Mouse (Mus musculus) adipocyte (in vitro differentiated cells): ENCODE measurements around the gene Gm21970.

Source experiments
- DNase-seq: peaks from one replicate; pipeline ENCODE4 v3.0.0-alpha.2; 2016; ENCODE audit warnings: low spot score

The Gm21970 gene

DNA sequence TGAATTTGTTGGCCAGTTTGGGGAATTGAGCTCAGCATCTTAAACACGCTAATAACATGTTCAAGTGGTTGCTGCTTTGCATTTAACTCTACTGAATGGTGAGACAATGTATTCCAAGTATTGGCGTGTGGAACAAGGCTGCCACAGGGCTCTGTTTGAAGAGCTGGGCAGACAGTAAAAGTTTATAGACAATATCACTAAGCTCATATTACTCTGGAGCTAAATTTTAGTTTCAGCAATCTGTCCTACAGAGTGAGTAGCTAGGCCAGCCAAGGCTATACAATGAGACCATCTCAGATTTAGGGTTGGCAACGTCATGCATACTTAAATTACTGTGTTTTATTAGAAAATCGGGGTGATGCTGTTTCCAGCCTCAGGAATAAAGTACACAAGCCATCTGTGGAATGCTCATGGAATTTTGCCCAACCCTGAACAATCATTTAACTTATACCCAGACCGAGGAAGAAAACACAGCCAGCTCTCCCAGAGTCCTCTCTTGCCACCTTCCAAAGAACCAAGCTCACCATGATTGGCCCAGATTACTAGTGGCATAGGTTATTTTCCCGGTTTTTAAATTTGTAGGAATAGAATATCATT, 10.1 kb downstream of the Gm21970 start:
- no peak for DNase-seq

DNA sequence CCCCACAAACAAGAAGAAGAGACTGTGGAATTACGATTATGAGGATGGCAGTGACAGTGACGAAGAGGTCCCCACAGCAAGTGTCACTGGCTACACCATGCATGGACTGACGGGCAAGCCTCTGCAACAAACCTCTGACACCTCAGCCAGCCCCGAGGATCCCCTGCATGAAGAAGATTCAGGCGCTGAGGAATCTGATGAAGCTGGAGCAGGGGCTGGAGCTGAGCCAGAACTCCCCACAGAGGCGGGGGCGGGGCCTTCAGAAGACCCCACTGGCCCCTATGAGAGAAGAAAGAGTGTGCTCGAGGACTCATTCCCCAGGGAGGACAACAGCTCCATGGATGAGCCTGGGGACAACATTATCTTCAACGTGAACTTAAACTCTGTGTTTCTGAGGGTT, 12.3 kb downstream of the Gm21970 start:
- DNase-seq: no peak

GRCm38 (mm10) chr16:91404187-91404586, 12.7 kb downstream of the Gm21970 start:
- DNase-seq: no peak

DNA sequence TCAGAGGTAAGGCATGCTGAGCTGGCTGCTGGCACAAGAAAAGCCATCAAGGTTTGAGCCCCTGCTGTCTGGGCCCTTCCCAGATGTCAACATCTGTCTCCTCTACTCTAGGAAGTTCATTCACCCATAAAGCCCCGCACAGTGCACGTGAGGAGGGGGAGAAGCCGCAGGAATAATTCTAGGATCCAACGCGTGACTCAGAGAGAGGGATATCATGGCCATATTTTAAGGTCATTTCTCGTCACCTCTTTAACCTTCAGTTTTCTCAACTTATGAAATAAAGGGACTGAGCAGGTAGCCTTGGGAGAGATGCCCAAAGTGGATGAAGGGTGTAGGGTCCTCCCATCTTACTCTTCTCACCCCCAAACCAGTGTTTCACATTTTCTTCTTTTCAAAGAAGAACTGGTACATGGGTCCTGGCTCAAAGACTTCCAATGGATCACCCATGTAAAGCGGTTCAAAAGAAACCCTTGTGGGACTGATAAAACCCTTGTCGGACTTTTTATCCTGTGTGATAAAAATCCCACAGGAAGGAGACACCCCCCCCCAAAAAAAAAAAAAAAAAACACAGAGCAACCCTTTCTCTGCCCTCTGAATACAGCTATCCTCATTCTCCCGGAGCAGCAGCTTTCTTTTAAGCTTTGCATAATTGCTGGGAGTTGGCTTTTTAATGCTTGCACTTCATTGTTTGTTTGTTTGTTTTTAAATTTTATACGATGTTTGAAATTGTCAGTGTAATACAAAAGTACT, 13.5 kb downstream of the Gm21970 start:
- DNase-seq: no peak

DNA sequence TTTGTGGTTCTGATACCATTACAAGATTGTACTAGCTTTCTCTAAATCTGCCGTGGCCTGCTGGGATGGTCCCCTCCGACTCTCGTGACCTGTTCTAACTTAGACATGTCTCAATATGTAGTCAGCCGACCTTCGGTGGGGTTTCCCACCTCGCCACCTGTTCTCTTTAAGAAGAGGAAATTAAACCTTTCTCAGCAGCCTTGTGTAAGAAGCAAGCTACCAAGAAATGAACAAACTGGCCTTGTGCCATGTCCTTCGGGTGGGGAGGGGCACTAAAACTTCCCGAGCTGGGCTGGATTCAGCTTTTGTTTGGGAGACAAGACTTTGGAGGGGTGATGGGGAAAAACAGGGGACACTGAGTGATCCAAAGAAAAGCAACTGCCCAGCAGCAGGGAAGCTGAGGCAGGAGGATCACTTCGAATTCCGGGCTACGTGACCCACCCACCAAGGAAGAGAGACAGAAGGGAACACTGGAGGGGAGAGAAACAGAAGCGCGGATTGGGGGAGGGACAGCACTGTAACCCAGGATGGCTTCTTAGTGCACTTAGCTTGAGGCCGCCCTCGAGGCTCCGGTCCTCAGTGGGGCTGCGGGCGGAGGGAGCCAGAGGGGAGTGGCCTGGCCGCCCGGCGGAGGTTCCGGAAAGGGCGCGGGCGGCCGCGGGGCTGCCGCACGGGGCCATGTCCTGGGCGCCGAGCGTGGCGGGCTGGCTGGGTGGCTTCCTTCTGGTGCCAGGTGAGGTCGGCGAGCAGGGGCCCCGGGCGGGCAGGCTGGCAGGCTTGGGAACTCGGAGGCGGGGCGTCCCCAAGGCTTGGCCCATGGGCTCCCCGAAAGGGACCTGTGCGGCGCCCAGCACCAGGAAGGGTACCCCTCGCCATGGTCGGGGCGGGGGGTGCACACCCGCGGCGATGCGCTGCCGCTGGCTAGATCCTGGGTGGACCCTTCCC, 14.4 kb downstream of the Gm21970 start, which contains the start of gene Il10rb:
TSS of gene Il10rb (plus strand) at position 525 of the 945 bp plus-strand sequence.
- DNase-seq: peak; percentile 83

- DNase-seq: peak; percentile 93
These were observed 15.2 kb downstream of the Gm21970 start for GRCm38 (mm10) chr16:91406585-91407220.

DNA sequence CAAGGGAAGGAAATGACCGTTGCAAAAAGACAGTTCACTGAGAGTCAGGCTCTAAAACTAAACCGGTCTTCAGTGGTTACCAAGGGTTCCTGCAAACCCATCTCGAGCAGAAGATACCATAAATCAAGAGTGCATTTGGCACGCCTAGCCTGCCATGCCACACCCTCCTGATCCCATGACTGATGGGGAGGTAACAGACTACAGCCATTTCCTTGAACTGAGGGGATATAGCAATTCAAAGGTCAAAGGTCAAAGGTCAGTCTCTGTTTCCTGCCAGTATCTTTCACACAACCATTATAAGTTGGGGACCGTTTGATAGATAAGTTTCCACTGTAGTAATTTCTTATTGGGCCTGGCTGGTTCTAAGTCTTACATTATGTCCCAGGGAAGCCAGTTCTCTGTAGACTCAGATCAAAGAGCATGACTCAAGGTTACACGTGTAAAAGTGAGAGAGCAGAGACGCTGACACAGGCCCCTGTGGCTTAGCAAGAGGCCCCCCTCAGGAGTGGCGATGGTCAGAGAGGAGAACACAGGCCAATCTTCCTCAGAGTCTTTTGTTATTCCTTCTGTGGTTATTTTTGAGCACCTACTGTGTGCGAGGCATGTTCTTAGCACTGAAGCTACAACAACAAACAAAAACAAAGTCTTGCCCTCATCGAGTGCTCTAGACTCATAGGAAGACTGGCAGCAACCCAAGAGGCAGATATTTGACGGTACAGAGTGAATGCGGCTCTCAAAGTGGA, 21.8 kb downstream of the Gm21970 start:
- DNase-seq: no peak

DNA sequence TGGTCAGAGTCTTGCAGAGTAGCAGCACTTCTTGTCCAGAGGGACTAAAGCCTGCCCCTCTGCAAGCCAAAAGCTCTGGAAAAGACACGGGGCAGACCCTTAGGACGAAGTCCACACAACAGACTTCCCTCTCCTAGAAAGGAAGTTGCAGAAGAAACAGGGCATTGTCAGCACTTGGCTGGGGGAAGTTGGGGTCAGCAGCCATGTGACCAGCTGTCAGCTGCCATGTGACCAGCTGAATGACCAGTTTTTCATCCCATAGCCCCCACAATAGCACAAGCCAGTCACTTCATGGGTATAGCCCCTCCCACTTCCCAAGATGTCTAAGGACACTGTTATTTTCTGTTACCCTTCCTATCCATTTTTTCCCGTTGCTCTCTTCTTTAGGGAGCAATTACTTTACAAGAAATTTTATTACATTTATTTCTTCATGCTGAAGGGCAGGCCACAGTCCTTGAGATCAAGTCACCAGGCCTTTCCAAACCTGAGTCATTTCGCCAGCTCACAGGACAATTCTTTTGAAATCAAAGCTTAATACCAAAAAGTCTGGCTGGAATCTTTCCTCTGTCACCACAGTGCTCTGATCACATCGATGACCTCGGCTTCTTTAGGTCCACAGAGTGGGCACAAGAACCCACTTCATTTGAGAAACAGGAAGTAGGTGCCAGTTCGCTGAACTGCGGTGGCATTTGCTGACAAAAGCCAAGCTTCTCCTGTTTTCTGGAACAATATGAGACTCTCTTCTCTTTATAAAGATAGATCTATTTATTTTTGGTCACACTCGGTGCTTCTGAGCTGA, 24.1 kb downstream of the Gm21970 start:
- no peak for DNase-seq

DNA sequence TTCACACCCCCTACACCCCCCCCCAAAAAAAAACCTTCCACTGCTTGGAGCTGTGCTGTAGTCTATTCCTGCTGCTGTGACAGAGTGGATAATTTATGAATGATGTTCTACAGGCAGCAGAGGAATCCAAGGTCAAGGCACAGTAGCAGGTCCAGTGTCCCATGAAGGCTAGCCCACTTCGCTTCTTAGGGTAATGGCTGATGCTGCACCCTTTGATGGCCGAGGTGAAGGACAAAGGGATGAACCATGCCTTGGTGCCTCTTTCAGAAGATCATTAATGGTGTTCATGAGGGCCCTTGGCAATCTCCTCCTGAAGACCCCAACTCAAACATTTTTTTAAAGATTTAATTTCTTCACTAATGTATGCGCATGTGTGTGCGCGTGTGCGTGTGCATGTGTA, 24.8 kb downstream of the Gm21970 start:
- no peak for DNase-seq

GRCm38 (mm10) chr16:91416938-91417337, 25.4 kb downstream of the Gm21970 start:
- DNase-seq: no peak

- no peak for DNase-seq
These were observed 27.0 kb downstream of the Gm21970 start for GRCm38 (mm10) chr16:91418531-91418930.

DNA sequence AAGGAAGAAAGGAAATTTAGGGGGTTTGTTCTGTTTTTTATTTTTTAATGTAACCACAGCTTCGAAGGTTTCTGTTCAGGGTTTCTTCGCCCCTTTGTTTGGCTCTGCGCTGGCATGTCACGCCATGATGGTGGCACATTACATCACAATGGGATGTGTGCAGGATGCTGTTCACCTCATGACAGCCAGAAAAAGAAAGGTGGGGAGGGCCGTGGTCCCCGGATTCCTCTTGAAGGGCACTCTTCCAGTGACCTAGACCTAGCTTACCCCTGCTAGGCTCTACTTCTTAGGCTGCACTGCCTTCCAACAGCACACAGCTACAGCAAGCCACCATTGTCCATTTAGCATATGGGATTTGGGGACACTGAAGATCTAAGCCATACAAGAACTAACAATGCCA, 34.3 kb downstream of the Gm21970 start:
- no peak for DNase-seq

DNA sequence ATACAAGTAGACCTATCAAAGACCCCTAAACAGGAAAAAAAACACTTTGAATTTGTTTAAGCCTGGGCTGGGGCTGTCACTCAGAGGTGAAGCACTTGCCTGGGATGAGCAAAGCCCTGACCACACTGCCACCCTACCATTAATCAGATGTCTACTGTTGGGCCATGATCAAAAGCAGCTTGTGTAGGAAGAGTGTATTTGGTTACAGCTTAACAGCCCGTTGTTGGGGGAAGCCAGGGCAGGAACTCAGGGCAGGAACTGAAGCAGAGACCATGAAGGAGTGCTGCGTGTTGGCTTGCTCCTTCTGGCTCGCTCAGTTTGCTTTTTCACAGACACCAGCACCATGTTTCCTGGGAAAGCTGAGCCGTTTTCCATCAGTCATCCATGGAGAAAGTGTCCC, 35.1 kb downstream of the Gm21970 start:
- DNase-seq: no peak

DNA sequence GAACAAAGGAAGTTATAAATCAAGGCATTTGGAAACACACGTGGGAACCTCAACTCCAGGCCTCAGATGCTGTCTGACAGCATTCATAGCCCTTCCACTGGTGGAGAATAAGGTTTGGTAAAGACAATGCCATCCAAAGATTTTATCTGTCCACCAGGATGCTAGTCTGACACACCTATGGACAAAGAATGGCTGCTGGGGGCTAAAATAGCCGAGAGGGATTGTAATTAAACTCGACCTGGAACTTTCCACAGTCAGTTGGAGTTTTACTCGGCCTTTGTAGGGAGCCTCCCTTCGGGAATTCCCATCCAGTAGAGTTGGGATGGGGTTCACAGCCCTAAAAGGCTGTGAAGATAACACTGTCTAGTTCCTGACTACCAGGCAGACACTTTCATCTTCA, 35.9 kb downstream of the Gm21970 start:
- DNase-seq: no peak

GRCm38 (mm10) chr16:91428259-91428865, 36.8 kb downstream of the Gm21970 start:
- no peak for DNase-seq

GRCm38 (mm10) chr16:91432720-91433328, 41.3 kb downstream of the Gm21970 start:
- no peak for DNase-seq

- DNase-seq: no peak
These were observed 41.9 kb downstream of the Gm21970 start for GRCm38 (mm10) chr16:91433329-91433933.

DNA sequence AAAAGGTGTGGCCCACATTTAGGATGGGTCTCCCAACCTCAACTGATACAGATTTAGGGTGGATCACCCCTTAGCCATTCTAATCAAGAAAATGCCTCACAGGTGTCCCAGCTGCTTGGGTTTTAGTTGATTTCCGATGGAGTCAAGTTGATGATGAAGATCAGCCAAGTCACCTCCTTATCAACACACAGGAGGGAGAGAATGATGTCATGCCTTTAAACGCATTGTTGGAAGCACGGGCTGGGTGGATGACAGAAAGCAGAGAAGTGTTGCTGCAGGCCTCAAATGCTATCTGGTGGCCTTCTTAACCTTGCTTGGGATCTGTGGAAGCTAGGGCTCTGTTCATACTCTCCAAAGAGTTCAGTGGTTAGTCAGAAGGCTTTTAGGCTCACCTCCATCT, 42.6 kb downstream of the Gm21970 start:
- DNase-seq: no peak

GRCm38 (mm10) chr16:91438081-91438480, 46.6 kb downstream of the Gm21970 start:
- no peak for DNase-seq
